Mouse (Mus musculus) spleen, adult 2 months (tissue): Measurements from ENCODE around the gene Ank2.

Experiments
- CTCF ChIP-seq: fragments of 200-500 bp; IDR thresholded peaks from 2 replicates; pipeline ENCODE4 v1.5.1; 2011; ENCODE audit warnings: mild to moderate bottlenecking, inconsistent platforms; ENCODE audit not compliant: insufficient read depth, insufficient read length, insufficient replicate concordance; ENCODE audit errors: extremely low read depth
- POLR2A ChIP-seq: fragments of 200-500 bp; IDR thresholded peaks from 2 replicates; pipeline ENCODE4 v1.6.1; 2011; ENCODE audit warnings: low read depth, low read length, inconsistent platforms

DNA sequence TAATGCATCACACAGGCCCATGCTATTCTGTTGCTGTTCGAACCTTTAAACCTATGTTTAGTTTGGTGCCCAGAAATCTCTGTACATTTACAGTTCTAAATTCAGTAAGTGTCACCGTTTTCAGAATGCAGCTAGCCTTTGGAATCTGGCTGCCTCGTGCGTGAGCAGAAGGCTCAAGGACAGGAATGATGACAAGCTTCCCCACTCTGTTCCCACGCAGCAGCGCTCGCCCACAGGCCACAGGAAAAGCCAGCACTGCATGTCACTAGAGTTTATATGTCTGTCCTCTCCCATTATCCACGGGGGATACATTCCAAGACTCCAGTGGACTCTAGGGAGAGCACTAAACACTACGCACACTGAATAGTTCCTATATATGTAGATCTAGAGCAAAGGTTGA is 343.1 kb downstream of the Ank2 start:
- no peak for TF ChIP-seq POLR2A
- no peak for TF ChIP-seq CTCF
